Mouse (Mus musculus): Measurements from ENCODE around the gene Gm21987. TPM values are rescaled to one million over a fixed set of nuclear protein-coding genes. Genes with fewer than 3 reads are reported as not detected.
A peak's percentile ranks its signal among the peaks of the same experiment; 100 is the strongest.

Gm21987 gene
- total and polyA plus RNA-seq, 2 experiments from 2014 or later: not detected

GRCm38 (mm10) chr16:38370633-38371374 is 24.0 kb downstream of the Gm21987 start:
- Histone ChIP-seq H3K27ac (ENCODE audit: low read depth, low read length) (no peak overlapping the region), H3K27me3 (ENCODE audit: insufficient read depth, low read length) (no peaks in the 10 kb centered on the region), H3K4me2 (ENCODE audit: low read depth) (no peak overlapping the region), H3K4me1 (ENCODE audit: insufficient read depth) (no peaks in the 10 kb centered on the region), H3K4me3 (ENCODE audit: low read depth, low read length) (no peak overlapping the region), H3K9me3 (ENCODE audit: low read length) (no peaks in the 10 kb centered on the region), H3K36me3 (ENCODE audit: insufficient read depth) (no peaks in the 10 kb centered on the region), H3K9ac (no peak overlapping the region)
- WGBS: 83% methylated on average over 8 of the region's 8 CpGs
- no peak for ATAC-seq
- no peak for TF ChIP-seq CTCF (IDR thresholded peaks at IDR 0.05; ENCODE audit: low read depth)
- DNase-seq: no peak

GRCm38 (mm10) chr16:38371705-38372296 is 25.0 kb downstream of the Gm21987 start:
- H3K4me3 ChIP-seq (ENCODE audit: low read depth, low read length): no peak overlapping the region
- H3K36me3 ChIP-seq (ENCODE audit: insufficient read depth): no peaks in the 10 kb centered on the region
- no peaks in the 10 kb centered on the region for H3K27me3 ChIP-seq (ENCODE audit: insufficient read depth, low read length)
- H3K9ac ChIP-seq: no peak overlapping the region
- H3K4me2 ChIP-seq (ENCODE audit: low read depth): no peak overlapping the region
- no peak for TF ChIP-seq CTCF (IDR thresholded peaks at IDR 0.05; ENCODE audit: low read depth)
- ATAC-seq (no peak), DNase-seq (no peak)
- no peaks in the 10 kb centered on the region for H3K9me3 ChIP-seq (ENCODE audit: low read length)
- H3K27ac ChIP-seq (ENCODE audit: low read depth, low read length): no peak overlapping the region
- 87% methylated on average over 15 of the region's 15 CpGs for WGBS
- no peaks in the 10 kb centered on the region for H3K4me1 ChIP-seq (ENCODE audit: insufficient read depth)

GRCm38 (mm10) chr16:38372876-38373275 is 26.0 kb downstream of the Gm21987 start:
- Histone ChIP-seq H3K9ac (no peak overlapping the region), H3K27ac (ENCODE audit: low read depth, low read length) (no peak overlapping the region), H3K4me1 (ENCODE audit: insufficient read depth) (no peaks in the 10 kb centered on the region), H3K4me3 (ENCODE audit: low read depth, low read length) (no peak overlapping the region), H3K27me3 (ENCODE audit: insufficient read depth, low read length) (no peaks in the 10 kb centered on the region), H3K4me2 (ENCODE audit: low read depth) (no peak overlapping the region), H3K36me3 (ENCODE audit: insufficient read depth) (no peaks in the 10 kb centered on the region), H3K9me3 (ENCODE audit: low read length) (no peaks in the 10 kb centered on the region)
- no peak for TF ChIP-seq CTCF (IDR thresholded peaks at IDR 0.05; ENCODE audit: low read depth)
- WGBS: 82% methylated on average over 4 of the region's 4 CpGs
- no peak for ATAC-seq
- no peak for DNase-seq

DNA sequence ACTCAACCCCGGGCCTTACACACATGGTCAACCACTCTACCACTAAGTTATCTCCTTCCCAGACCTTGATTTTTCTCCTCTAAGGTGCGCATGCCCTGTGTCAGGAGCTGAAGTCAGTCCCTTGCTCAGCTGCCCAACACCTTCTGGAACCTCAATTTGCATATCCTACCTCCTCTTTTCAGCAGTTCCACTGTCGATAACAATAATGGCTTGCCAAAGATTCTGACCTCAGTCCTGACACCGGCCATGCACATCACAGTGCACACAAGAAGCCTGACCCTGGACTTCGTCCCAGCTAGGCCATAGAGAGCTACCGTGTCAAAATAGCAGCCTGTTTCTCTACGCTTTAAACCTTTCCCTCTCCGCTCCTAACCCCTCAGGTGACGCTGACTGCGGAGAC is 26.6 kb downstream of the Gm21987 start:
- DNase-seq: no peak
- no peak for TF ChIP-seq CTCF (IDR thresholded peaks at IDR 0.05; ENCODE audit: low read depth)
- no peak for ATAC-seq
- Histone ChIP-seq H3K27me3 (ENCODE audit: insufficient read depth, low read length) (no peaks in the 10 kb centered on the region), H3K9ac (no peak overlapping the region), H3K9me3 (ENCODE audit: low read length) (no peaks in the 10 kb centered on the region), H3K27ac (ENCODE audit: low read depth, low read length) (no peak overlapping the region), H3K4me2 (ENCODE audit: low read depth) (no peak overlapping the region), H3K36me3 (ENCODE audit: insufficient read depth) (no peaks in the 10 kb centered on the region), H3K4me1 (ENCODE audit: insufficient read depth) (no peaks in the 10 kb centered on the region), H3K4me3 (ENCODE audit: low read depth, low read length) (no peak overlapping the region)
- WGBS: 83% methylated on average over 10 of the region's 10 CpGs

DNA sequence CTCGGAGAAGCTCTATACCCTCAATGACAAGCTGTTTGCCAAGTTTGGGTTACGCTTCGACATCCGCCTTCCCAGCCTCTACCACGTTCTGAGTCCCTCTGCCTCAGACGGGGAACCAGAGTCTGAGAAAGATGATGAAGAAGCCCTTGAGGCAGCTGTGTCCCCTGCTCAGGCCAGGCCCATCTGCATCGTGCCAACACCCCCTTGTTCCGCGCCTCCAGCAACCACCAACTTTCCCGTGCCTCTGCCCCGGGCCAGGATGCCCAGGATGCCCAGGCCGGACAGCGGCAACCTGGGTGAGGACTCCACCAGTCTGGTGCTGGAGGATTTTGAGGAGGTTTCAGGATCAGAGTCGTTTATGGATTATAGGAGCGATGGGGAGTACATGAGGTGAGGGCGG is 27.1 kb downstream of the Gm21987 start:
- Histone ChIP-seq H3K36me3 (ENCODE audit: insufficient read depth) (no peaks in the 10 kb centered on the region), H3K27me3 (ENCODE audit: insufficient read depth, low read length) (no peaks in the 10 kb centered on the region), H3K9me3 (ENCODE audit: low read length) (no peaks in the 10 kb centered on the region), H3K4me1 (ENCODE audit: insufficient read depth) (no peaks in the 10 kb centered on the region), H3K27ac (ENCODE audit: low read depth, low read length) (no peak overlapping the region), H3K4me2 (ENCODE audit: low read depth) (no peak overlapping the region), H3K9ac (no peak overlapping the region), H3K4me3 (ENCODE audit: low read depth, low read length) (no peak overlapping the region)
- no peak for ATAC-seq
- no peak for TF ChIP-seq CTCF (IDR thresholded peaks at IDR 0.05; ENCODE audit: low read depth)
- WGBS: 87% methylated on average over 16 of the region's 16 CpGs
- no peak for DNase-seq

DNA sequence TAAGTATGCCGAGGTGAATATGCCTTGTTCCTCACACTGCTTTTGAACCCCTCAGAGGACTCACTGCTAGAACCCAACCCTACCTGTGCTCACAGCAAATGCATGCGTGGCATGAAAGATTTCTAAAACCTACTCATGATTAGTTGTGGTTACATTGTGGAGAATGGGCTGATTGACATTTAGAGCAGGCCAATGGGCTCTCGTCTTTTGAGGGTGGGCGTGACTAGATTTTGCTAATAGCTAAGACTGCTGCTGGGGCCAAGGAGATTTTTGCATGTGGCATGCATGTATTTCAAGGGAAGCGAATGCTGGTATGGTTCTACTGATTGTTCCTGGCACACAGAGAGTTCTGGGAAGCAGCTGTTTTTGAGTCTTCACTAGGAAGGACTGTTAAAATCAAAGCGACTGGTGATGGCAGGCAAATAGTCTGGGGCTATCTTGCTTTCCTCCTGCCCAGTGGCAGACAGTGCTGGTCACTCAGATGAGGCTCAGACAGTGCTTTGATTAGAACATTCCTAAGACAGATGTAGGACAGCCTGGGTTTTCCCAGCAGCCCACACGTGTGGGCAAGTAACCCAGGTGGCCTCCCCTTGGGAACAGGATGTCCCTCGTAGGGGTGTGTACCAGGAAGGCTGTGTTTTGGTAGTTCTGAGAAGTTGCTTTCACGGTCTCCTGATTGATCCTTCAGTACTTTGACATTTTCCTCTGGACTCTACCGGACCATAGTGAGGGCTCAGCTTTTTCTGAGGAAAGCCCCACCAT is 27.7 kb downstream of the Gm21987 start:
- no peak for ATAC-seq

GRCm38 (mm10) chr16:38375182-38375581 is 28.3 kb downstream of the Gm21987 start:
- Histone ChIP-seq H3K4me2 (ENCODE audit: low read depth) (no peak overlapping the region), H3K36me3 (ENCODE audit: insufficient read depth) (no peaks in the 10 kb centered on the region), H3K4me3 (ENCODE audit: low read depth, low read length) (no peak overlapping the region), H3K27ac (ENCODE audit: low read depth, low read length) (no peak overlapping the region), H3K27me3 (ENCODE audit: insufficient read depth, low read length) (no peaks in the 10 kb centered on the region), H3K4me1 (ENCODE audit: insufficient read depth) (no peaks in the 10 kb centered on the region), H3K9ac (no peak overlapping the region), H3K9me3 (ENCODE audit: low read length) (no peaks in the 10 kb centered on the region)
- no peak for TF ChIP-seq CTCF (IDR thresholded peaks at IDR 0.05; ENCODE audit: low read depth)
- ATAC-seq (no peak), DNase-seq (no peak)
- WGBS: 85% methylated on average over 7 of the region's 7 CpGs

More for the DNA sequence above, 27.7 kb downstream of the Gm21987 start:
- Histone ChIP-seq H3K36me3 (ENCODE audit: insufficient read depth) (no peaks in the 10 kb centered on the region), H3K27me3 (ENCODE audit: insufficient read depth, low read length) (no peaks in the 10 kb centered on the region), H3K4me3 (ENCODE audit: low read depth, low read length) (no peak overlapping the region), H3K9ac (no peak overlapping the region), H3K4me1 (ENCODE audit: insufficient read depth) (no peaks in the 10 kb centered on the region), H3K9me3 (ENCODE audit: low read length) (no peaks in the 10 kb centered on the region), H3K4me2 (ENCODE audit: low read depth) (no peak overlapping the region), H3K27ac (ENCODE audit: low read depth, low read length) (no peak overlapping the region)
- TF ChIP-seq CTCF (IDR thresholded peaks at IDR 0.05; ENCODE audit: low read depth): no peak
- peak; percentile 22 for DNase-seq
- 85% methylated on average over 10 of the region's 10 CpGs for WGBS

Measured in forebrain, postnatal 0 days (tissue).